Mouse (Mus musculus) intestine, postnatal 0 days (tissue): ENCODE results near the gene Grid1. TPM values are rescaled to one million over a fixed set of nuclear protein-coding genes. Genes with fewer than 3 reads are reported as not detected.

Experiments used
- ATAC-seq: fragments of 200-750 bp; cut with Nextera tagmentation; 2 replicates; pipeline ENCODE4 v1.8.0; 2017; ENCODE audit warnings: mild to moderate bottlenecking, moderate TSS enrichment, moderate library complexity
- H3K27ac ChIP-seq: fragments of 300-500 bp; sonication (generic); 2 replicates; pipeline ENCODE4 v1.5.1; 2014; ENCODE audit warnings: mild to moderate bottlenecking, low read depth, low read length, moderate library complexity
- H3K27me3 ChIP-seq: fragments of 300-500 bp; sonication (generic); replicated peaks from 2 replicates; pipeline ENCODE4 v1.6.1; 2014; ENCODE audit warnings: low read length, mixed read lengths; ENCODE audit not compliant: control insufficient read depth, insufficient read depth
- H3K36me3 ChIP-seq: fragments of 300-500 bp; sonication (generic); 2 replicates; pipeline ENCODE4 v1.6.1; 2014; ENCODE audit warnings: mild to moderate bottlenecking, moderate library complexity; ENCODE audit not compliant: control insufficient read depth, insufficient read depth
- H3K4me1 ChIP-seq: fragments of 300-500 bp; sonication (generic); replicated peaks from 2 replicates; pipeline ENCODE4 v1.6.1; 2014; ENCODE audit warnings: antibody characterized with exemption, low read length, mixed read lengths; ENCODE audit not compliant: control insufficient read depth, insufficient read depth
- H3K4me2 ChIP-seq: fragments of 300-500 bp; sonication (generic); replicated peaks from 2 replicates; pipeline ENCODE4 v1.6.1; 2014; ENCODE audit warnings: low read depth, mild to moderate bottlenecking, moderate library complexity
- H3K4me3 ChIP-seq: fragments of 300-500 bp; sonication (generic); 2 replicates; pipeline ENCODE4 v1.5.1; 2014; ENCODE audit warnings: low read depth, low read length
- H3K9ac ChIP-seq: fragments of 300-500 bp; sonication (generic); 2 replicates; pipeline ENCODE4 v1.6.1; 2014; ENCODE audit warnings: mild to moderate bottlenecking, low read depth, low read length
- H3K9me3 ChIP-seq: fragments of 300-500 bp; sonication (generic); 2 replicates; pipeline ENCODE4 v1.6.1; 2016; ENCODE audit warnings: mixed run types; ENCODE audit not compliant: control insufficient read depth
- CTCF ChIP-seq: sonication (generic); IDR thresholded peaks from 2 replicates; pipeline ENCODE4 v1.5.1; 2016; ENCODE audit warnings: low read depth, mild to moderate bottlenecking, control low read depth, antibody characterized with exemption, moderate library complexity
- WGBS: fragments of 180-500 bp; shearing (Covaris S2); extraction: QIAGEN DNeasy Blood & Tissue Kit; methylation state at CpG from one replicate; pipeline ENCODE4 v1.1.7; 2014; 5-methylcytosine and 5-hydroxymethylcytosine counted together
- polyA plus RNA-seq: library from polyadenylated mRNA; unstranded; fragments of >200 nt; fragmentation: Nextera tagmentation; extraction: Ambion mirVana; gene quantifications from 2 replicates; pipeline ENCODE4 v1.2.1, GENCODE M21; 2015

Gene Grid1
- 0.12 TPM in 2 replicates for polyA plus RNA-seq

DNA sequence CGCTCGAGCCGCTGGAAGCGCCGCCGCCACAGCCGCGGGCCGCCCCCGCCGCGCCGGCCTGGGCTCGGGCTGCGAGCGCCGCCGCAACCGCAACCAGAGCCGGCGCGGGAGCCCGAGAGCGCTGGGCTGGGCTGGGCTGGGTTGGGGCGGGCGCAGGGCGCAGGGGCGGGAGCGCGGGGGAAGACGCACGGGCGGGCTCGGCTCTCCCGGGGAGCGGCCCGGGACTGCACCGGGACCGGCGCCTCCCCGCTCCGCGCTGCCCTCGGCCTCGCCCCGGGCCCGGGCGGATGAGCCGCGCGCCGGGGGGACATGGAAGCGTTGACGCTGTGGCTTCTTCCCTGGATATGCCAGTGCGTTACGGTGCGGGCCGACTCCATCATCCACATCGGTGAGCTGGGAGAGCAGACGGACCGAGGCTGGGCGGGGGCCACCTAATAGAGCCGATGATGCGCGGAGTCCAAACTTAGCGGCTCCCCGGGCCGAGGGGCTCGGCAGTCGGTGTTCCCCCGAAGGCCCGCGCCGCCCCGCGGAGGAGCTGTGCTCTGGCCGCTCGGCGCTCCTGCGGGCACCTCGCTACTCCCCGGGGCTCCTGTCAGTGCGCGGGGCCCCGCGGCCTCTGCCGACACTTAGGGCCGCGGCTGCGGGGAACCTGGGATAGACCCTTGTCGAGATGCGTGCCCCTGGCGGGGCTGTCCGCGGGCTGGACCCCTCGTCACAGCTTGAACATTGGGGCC is at the start of gene Grid1:
Gene Grid1 (plus strand): TSS at position 190 of the 734 bp plus-strand sequence.
- TF ChIP-seq CTCF = no peak
- Histone ChIP-seq H3K4me1 (no peaks in the 10 kb centered on the region), H3K27me3 (peaks cover 81% of the 10 kb centered on the region), H3K9ac (no peak within 1 kb of the TSS), H3K27ac (no peak within 1 kb of the TSS), H3K4me3 (peak within 1 kb of the TSS; percentile 44), H3K9me3 (no peaks in the 10 kb centered on the region), H3K36me3 (no peaks in the 10 kb centered on the region), H3K4me2 (peak within 1 kb of the TSS; percentile 79)
- ATAC-seq = peak; percentile 42; the same call in 1 of the 2 replicates
- 0% methylated on average over 64 of the region's 96 CpGs for WGBS

DNA sequence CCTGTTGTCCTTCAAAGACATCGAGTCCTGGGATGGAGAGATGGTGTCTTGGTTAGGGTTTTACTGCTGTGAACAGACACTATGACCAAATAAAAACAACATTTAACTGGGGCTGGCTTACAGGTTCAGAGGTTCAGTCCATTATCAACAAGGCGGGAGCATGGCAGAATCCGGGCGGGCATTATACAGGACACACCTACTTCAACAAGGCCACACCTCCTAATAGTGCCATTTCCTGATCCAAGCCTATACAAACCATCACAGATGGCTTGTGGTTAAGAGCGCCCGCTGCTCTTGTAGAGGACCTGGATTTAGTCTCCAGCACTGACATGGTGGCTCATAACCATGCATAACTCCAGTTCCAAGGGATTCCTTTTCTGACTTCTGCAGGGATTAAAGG is 49.4 kb upstream of the Grid1 start:
- 70% methylated on average over 6 of the region's 6 CpGs for WGBS
- TF ChIP-seq CTCF = no peak
- no peak overlapping the region for H3K4me3 ChIP-seq
- no peaks in the 10 kb centered on the region for H3K9me3 ChIP-seq
- H3K4me1 ChIP-seq = peaks cover 10% of the 10 kb centered on the region
- H3K27me3 ChIP-seq = no peaks in the 10 kb centered on the region
- H3K4me2 ChIP-seq = no peak overlapping the region
- no peak overlapping the region for H3K9ac ChIP-seq
- H3K27ac ChIP-seq = no peak overlapping the region
- no peak for ATAC-seq
- H3K36me3 ChIP-seq = no peaks in the 10 kb centered on the region

DNA sequence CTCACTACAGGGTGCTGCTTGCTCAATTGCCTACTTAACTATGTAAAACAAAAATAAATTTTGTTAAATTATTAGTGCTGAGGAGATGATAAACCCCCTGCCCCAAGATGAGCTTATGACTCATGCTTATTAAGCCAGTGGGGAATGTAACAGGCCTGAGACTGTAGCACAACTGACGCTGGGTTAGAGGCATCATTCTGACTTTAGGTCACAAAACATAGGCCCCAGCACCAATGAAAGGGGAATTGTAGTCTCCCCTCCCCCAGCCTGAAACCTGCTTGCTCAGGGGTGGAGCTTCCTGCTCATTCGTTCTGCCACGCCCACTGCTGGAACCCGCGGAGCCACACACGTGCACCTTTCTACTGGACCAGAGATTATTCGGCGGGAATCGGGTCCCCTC is 48.3 kb upstream of the Grid1 start:
- TF ChIP-seq CTCF = no peak
- Histone ChIP-seq H3K27me3 (no peaks in the 10 kb centered on the region), H3K9ac (no peak overlapping the region), H3K36me3 (no peaks in the 10 kb centered on the region), H3K9me3 (0 out of 2 replicates have a peak, but pooled peaks cover 4% of the 10 kb centered on the region), H3K4me1 (peaks cover 10% of the 10 kb centered on the region), H3K4me3 (no peak overlapping the region), H3K4me2 (no peak overlapping the region), H3K27ac (no peak overlapping the region)
- 33% methylated on average over 9 of the region's 9 CpGs for WGBS
- no peak for ATAC-seq

DNA sequence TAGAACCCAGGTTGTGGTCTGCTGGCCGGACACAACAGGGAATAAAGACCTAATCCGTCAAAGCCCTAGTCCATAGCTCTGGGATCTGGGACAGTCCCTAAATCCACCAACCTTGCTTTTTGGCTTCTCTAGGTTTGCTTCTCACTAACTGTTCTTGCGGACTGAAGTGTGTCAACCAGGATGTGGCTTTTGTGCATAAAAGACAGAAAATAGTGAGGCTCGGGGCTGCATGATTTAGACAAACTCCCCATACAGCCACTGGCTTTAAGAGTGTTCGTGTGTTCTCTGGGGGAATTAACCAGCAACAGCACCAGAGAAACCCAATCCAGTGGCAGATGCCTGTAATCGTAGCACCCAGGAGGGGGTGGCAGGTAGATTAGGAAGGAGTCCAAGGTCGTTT is 47.8 kb upstream of the Grid1 start:
- no peaks in the 10 kb centered on the region for H3K27me3 ChIP-seq
- no peak for ATAC-seq
- WGBS = 72% methylated on average over 7 of the region's 7 CpGs
- no peak overlapping the region for H3K4me2 ChIP-seq
- no peak for TF ChIP-seq CTCF
- H3K4me3 ChIP-seq = no peak overlapping the region
- H3K9ac ChIP-seq = no peak overlapping the region
- peaks cover 10% of the 10 kb centered on the region for H3K4me1 ChIP-seq
- no peaks in the 10 kb centered on the region for H3K36me3 ChIP-seq
- H3K27ac ChIP-seq = no peak overlapping the region
- H3K9me3 ChIP-seq = 0 out of 2 replicates have a peak, but pooled peaks cover 4% of the 10 kb centered on the region

DNA sequence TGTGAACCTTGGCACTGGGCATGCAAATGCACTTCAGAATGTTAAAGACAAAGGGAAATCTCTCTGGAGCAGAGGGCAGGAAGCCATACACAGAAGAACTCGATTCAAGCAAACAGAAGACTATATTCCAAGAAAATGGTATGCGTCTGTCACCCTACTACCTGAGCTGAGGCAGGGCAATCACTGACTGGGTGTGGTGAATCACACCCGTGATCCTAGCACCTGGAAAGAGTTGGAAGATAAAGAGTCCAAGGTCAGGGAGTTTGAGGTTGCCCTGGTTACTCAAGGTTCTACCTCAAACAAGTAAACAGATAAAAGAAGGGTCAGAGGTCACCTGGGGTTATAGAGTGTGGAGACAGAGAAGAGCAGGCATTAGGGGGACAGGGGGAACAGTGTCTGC is 46.2 kb upstream of the Grid1 start:
- ATAC-seq = peak; percentile 87
- no peaks in the 10 kb centered on the region for H3K27me3 ChIP-seq
- H3K9me3 ChIP-seq = 0 out of 2 replicates have a peak, but pooled peaks cover 4% of the 10 kb centered on the region
- H3K36me3 ChIP-seq = no peaks in the 10 kb centered on the region
- H3K4me2 ChIP-seq = no peak overlapping the region
- H3K4me3 ChIP-seq = no peak overlapping the region
- 35% methylated on average over 3 of the region's 3 CpGs for WGBS
- TF ChIP-seq CTCF = no peak
- H3K27ac ChIP-seq = peak overlapping the region; percentile 65
- H3K9ac ChIP-seq = no peak overlapping the region
- H3K4me1 ChIP-seq = peaks cover 10% of the 10 kb centered on the region

DNA sequence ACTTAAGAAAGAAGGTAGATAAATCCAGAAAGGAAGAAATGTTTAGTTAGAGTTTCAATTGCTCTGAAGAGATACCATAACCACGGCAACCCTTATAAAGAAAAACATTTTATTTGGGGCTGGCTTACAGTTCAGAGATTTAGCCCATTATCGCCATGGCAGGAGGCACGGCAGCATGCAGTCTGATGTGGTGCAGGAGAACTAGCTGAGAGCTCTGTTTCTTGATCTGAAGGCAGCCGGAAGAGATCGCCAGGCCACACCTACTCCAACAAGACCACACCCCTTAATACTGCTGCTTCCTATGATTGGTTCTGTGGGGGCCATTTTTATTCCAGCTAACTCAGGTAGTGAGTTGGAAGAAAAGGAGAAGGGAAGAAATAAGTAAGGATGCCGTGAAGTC is 45.7 kb upstream of the Grid1 start:
- Histone ChIP-seq H3K27ac (peak overlapping the region; percentile 35; the same call in 1 of the 2 replicates), H3K4me3 (no peak overlapping the region), H3K36me3 (no peaks in the 10 kb centered on the region), H3K9ac (no peak overlapping the region), H3K9me3 (0 out of 2 replicates have a peak, but pooled peaks cover 4% of the 10 kb centered on the region), H3K4me2 (no peak overlapping the region), H3K4me1 (peaks cover 7% of the 10 kb centered on the region), H3K27me3 (no peaks in the 10 kb centered on the region)
- ATAC-seq = no peak; the same call in 1 of the 2 replicates
- 72% methylated on average over 6 of the region's 6 CpGs for WGBS
- TF ChIP-seq CTCF = no peak
